Mouse (Mus musculus) lung, embryonic 15.5 days (tissue): ENCODE results near the gene Kat5. TPM values are rescaled to one million over a fixed set of nuclear protein-coding genes. Genes with fewer than 3 reads are reported as not detected.
A peak's percentile ranks its signal among the peaks of the same experiment; 100 is the strongest.

Source experiments
- ATAC-seq: fragments of 200-750 bp; cut with Nextera tagmentation; 2 replicates; pipeline ENCODE4 v1.8.0; 2017; ENCODE audit warnings: moderate number of reproducible peaks, borderline replicate concordance; ENCODE audit not compliant: low FRiP score, low TSS enrichment; ENCODE audit errors: extremely low read depth
- H3K27ac ChIP-seq: fragments of 300-500 bp; sonication (generic); 2 replicates; pipeline ENCODE4 v1.5.1; 2015; ENCODE audit warnings: moderate library complexity, mild to moderate bottlenecking, inconsistent platforms
- H3K27me3 ChIP-seq: fragments of 300-500 bp; sonication (generic); 2 replicates; pipeline ENCODE4 v1.6.1; 2015; ENCODE audit warnings: inconsistent platforms
- H3K36me3 ChIP-seq: fragments of 300-500 bp; sonication (generic); 2 replicates; pipeline ENCODE4 v1.6.1; 2015; ENCODE audit warnings: inconsistent platforms
- H3K4me1 ChIP-seq: fragments of 300-500 bp; sonication (generic); 2 replicates; pipeline ENCODE4 v1.6.1; 2015; ENCODE audit warnings: inconsistent platforms
- H3K4me2 ChIP-seq: fragments of 300-500 bp; sonication (generic); 2 replicates; pipeline ENCODE4 v1.6.1; 2015; ENCODE audit warnings: inconsistent platforms, mild to moderate bottlenecking, moderate library complexity
- H3K4me3 ChIP-seq: fragments of 300-500 bp; sonication (generic); 2 replicates; pipeline ENCODE4 v1.5.1; 2015; ENCODE audit warnings: mild to moderate bottlenecking, inconsistent platforms
- H3K9ac ChIP-seq: fragments of 300-500 bp; sonication (generic); 2 replicates; pipeline ENCODE4 v1.6.1; 2015; ENCODE audit warnings: inconsistent platforms
- H3K9me3 ChIP-seq: fragments of 300-500 bp; sonication (generic); 2 replicates; pipeline ENCODE4 v1.6.1; 2016; ENCODE audit warnings: inconsistent platforms
- WGBS: fragments of 180-500 bp; shearing (Covaris S2); methylation state at CpG from one replicate; pipeline ENCODE4 v1.1.7; 2015; 5-methylcytosine and 5-hydroxymethylcytosine counted together
- polyA plus RNA-seq: library from polyadenylated mRNA; unstranded; fragments of >200 nt; fragmentation: Nextera tagmentation; extraction: Ambion mirVana; gene quantifications from 2 replicates; pipeline ENCODE4 v1.2.1, GENCODE M21; 2015

Kat5 gene
- polyA plus RNA-seq, 1 experiment from 2014 or later, result 51.9 TPM

DNA sequence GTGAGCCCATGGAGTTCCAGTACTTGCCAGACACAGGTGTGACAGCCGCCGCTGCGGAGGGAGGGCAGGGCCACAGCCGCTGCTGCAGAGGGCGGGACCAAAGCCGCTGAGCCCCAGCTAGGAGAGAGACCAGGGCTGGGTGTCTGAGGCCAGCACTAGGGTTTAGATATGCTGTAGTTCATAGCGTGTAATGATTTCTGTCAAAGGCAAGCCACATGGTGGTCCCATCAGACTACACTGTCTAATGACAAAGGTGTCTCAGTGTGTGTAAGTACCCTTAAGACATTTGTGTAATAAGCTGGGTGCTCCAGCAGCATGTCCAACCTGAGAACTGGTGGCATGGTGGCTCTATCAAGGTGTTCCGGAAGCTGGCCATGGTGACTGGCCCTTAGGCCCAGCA lies 31.6 kb upstream of the Kat5 start:
- Histone ChIP-seq H3K9me3 (no peaks in the 10 kb centered on the region), H3K27me3 (no peaks in the 10 kb centered on the region), H3K4me1 (peaks cover 14% of the 10 kb centered on the region), H3K27ac (no peak overlapping the region), H3K4me2 (no peak overlapping the region), H3K36me3 (peaks cover 68% of the 10 kb centered on the region), H3K4me3 (no peak overlapping the region), H3K9ac (no peak overlapping the region)
- ATAC-seq, result no peak
- 93% methylated on average over 8 of the region's 8 CpGs for WGBS

- Histone ChIP-seq H3K36me3 (peaks cover 64% of the 10 kb centered on the region), H3K4me1 (peaks cover 19% of the 10 kb centered on the region), H3K27ac (no peak overlapping the region), H3K9ac (no peak overlapping the region), H3K4me2 (no peak overlapping the region), H3K4me3 (no peak overlapping the region), H3K9me3 (no peaks in the 10 kb centered on the region), H3K27me3 (no peaks in the 10 kb centered on the region)
- 84% methylated on average over 17 of the region's 17 CpGs for WGBS
- no peak for ATAC-seq
These were observed 31.0 kb upstream of the Kat5 start for GRCm38 (mm10) chr19:5641021-5641420.

DNA sequence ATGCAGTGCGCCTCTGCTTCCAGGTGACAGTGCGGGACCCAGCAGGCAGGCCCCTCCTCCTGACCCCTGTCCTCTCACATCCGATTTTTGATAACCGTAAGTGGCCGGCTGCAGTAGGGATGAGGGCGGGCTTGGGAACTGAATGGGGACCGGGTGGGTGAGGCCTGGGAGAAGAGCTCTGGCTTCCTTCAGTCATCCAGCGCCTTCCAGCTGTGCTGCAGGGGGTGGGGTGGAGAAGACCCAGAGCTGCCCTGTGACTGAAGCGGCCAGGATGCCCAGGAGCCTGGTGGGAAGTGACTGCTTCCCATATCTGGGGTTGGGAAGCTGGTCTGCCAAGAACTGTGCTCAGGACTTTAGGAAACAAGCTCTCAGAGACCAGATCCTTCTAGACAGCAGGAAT lies 30.3 kb upstream of the Kat5 start:
- Histone ChIP-seq H3K27ac (no peak overlapping the region), H3K36me3 (peaks cover 57% of the 10 kb centered on the region), H3K4me3 (no peak overlapping the region), H3K27me3 (no peaks in the 10 kb centered on the region), H3K4me1 (peaks cover 20% of the 10 kb centered on the region), H3K9ac (no peak overlapping the region), H3K4me2 (no peak overlapping the region), H3K9me3 (no peaks in the 10 kb centered on the region)
- WGBS, result 42% methylated on average over 9 of the region's 9 CpGs
- ATAC-seq, result no peak

DNA sequence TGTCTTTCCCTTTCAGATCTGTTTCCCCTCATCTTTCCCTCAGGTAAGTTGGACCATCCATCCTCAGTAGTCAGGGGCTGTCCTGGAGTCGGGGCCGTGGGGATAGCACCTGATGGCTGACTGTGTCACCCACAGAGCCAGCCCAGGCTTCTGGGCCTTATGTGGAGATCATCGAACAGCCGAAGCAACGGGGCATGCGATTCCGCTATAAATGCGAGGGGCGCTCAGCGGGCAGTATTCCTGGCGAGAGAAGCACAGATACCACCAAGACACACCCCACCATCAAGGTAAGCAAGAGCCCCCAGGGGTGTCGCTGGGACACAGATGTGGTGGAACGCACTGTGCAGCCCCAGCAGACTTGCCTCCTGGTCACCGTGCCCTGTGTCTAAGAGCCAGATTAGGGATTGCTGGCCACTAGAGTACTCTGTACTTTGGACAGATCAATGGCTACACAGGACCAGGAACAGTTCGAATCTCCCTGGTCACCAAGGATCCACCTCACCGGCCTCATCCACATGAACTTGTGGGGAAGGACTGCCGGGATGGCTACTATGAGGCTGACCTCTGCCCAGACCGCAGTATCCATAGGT lies 28.5 kb upstream of the Kat5 start:
- no peaks in the 10 kb centered on the region for H3K27me3 ChIP-seq
- H3K4me1 ChIP-seq, result peaks cover 20% of the 10 kb centered on the region
- H3K9me3 ChIP-seq, result no peaks in the 10 kb centered on the region
- peak overlapping the region; percentile 93 for H3K9ac ChIP-seq
- peaks cover 46% of the 10 kb centered on the region for H3K36me3 ChIP-seq
- peak overlapping the region; percentile 86 for H3K4me2 ChIP-seq
- H3K4me3 ChIP-seq, result peak overlapping the region; percentile 87
- no peak for ATAC-seq
- WGBS, result 87% methylated on average over 18 of the region's 18 CpGs
- peak overlapping the region; percentile 92 for H3K27ac ChIP-seq

DNA sequence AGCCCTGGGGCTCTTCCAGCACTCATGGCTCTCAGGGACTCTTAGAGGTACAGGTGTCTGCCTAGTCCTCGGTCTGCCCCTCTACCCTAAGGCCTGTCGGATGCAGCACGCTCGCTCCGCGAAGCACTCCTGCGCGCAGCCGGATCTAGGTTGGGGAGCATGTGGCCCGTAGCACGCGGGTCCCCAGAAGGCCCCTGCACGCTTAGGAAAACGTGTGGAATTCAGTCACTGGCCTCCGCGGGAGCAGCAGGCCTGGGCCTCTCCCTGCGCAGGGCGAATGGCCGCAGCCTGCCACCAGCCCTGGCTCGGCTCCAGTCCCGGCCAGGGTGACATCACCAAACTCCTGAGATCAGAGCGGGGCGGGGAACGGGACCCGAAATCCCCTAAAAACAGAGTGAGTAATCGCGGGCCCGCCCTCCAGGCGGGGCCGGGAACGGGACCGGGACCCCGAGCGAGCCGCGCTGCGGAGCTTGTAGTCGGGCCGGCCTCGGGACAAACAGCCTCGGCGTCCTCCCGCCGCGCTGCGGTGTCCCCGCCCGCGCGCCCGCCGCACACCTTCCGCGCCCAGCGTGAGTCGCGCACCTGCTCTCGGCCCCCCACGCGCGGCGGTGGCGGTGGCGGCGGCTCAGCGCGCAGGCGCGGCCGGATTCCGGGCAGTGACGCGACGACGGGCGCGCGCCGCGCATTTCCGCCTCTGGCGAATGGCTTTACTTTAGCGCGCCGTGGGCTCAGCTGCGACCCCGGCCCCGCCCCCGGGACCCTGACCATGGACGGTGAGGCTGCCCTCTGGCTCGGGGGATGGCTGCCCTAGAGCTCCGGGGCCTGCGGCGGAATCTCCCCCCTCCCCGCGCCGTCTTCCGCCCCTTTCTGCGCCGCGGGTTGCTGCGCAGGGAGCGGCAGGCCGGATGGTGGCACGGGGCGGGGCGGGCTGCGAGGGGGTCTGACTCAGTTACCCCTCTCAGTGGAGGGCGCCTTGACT lies 27.3 kb upstream of the Kat5 start, which contains the start of gene Rela:
Rela (plus strand) TSS at position 415 of the 979 bp plus-strand sequence.
- H3K4me3 ChIP-seq, result peak within 1 kb of the TSS; percentile 87
- H3K9me3 ChIP-seq, result no peaks in the 10 kb centered on the region
- H3K4me1 ChIP-seq, result peaks cover 20% of the 10 kb centered on the region
- WGBS, result under 1% methylated on average over 107 of the region's 109 CpGs
- peaks cover 35% of the 10 kb centered on the region for H3K36me3 ChIP-seq
- peak within 1 kb of the TSS; percentile 86 for H3K4me2 ChIP-seq
- peak within 1 kb of the TSS; percentile 93 for H3K9ac ChIP-seq
- ATAC-seq, result peak; percentile 89
- H3K27me3 ChIP-seq, result no peaks in the 10 kb centered on the region
- peak within 1 kb of the TSS; percentile 92 for H3K27ac ChIP-seq

- no peak for ATAC-seq
- WGBS, result 34% methylated on average over 12 of the region's 12 CpGs
These were observed 26.6 kb upstream of the Kat5 start for GRCm38 (mm10) chr19:5636571-5637041.

GRCm38 (mm10) chr19:5636036-5636570 lies 26.1 kb upstream of the Kat5 start:
- peaks cover 23% of the 10 kb centered on the region for H3K36me3 ChIP-seq
- peak overlapping the region; percentile 86; the same call in 1 of the 2 replicates for H3K4me2 ChIP-seq
- H3K4me3 ChIP-seq, result no peak overlapping the region
- 75% methylated on average over 7 of the region's 7 CpGs for WGBS
- H3K27me3 ChIP-seq, result no peaks in the 10 kb centered on the region
- no peak overlapping the region for H3K27ac ChIP-seq
- H3K4me1 ChIP-seq, result peaks cover 20% of the 10 kb centered on the region
- no peaks in the 10 kb centered on the region for H3K9me3 ChIP-seq
- no peak overlapping the region for H3K9ac ChIP-seq
- ATAC-seq, result no peak

More at GRCm38 (mm10) chr19:5636571-5637041, 26.6 kb upstream of the Kat5 start:
- H3K36me3 ChIP-seq, result peaks cover 28% of the 10 kb centered on the region
- H3K27me3 ChIP-seq, result no peaks in the 10 kb centered on the region
- H3K9ac ChIP-seq, result peak overlapping the region; percentile 93
- peak overlapping the region; percentile 92 for H3K27ac ChIP-seq
- H3K4me3 ChIP-seq, result peak overlapping the region; percentile 87
- peak overlapping the region; percentile 86 for H3K4me2 ChIP-seq
- no peaks in the 10 kb centered on the region for H3K9me3 ChIP-seq
- peaks cover 20% of the 10 kb centered on the region for H3K4me1 ChIP-seq

DNA sequence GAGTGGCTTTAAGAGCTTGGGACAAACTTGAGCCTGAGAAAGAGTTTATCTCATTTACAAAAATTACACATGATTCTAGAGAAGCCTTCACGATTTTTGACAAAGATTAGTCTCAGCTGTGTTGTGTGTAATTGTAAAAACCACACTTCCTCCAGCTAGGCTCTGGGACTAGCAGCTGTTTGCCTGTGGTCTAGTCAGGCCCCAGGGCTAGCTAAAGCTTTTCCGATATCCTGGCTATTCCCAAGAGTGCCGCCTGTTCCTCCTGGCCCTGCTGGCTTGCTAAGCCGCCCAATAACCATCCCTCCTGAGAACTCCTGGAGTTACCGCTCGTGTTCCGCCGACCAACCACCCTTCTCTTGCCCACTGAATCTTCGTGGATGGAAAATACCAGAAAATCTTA lies 22.1 kb upstream of the Kat5 start:
- Histone ChIP-seq H3K4me2 (no peak overlapping the region), H3K9me3 (no peaks in the 10 kb centered on the region), H3K27me3 (no peaks in the 10 kb centered on the region), H3K36me3 (no peaks in the 10 kb centered on the region), H3K4me3 (no peak overlapping the region), H3K9ac (no peak overlapping the region), H3K4me1 (peaks cover 10% of the 10 kb centered on the region), H3K27ac (no peak overlapping the region)
- ATAC-seq, result no peak
- WGBS, result 73% methylated on average over 9 of the region's 9 CpGs

- H3K9me3 ChIP-seq, result no peaks in the 10 kb centered on the region
- H3K4me3 ChIP-seq, result no peak overlapping the region
- H3K9ac ChIP-seq, result no peak overlapping the region
- H3K4me1 ChIP-seq, result no peaks in the 10 kb centered on the region
- no peak overlapping the region for H3K27ac ChIP-seq
- no peaks in the 10 kb centered on the region for H3K27me3 ChIP-seq
- no peak for ATAC-seq
- H3K36me3 ChIP-seq, result no peaks in the 10 kb centered on the region
- H3K4me2 ChIP-seq, result no peak overlapping the region
These were observed 19.9 kb upstream of the Kat5 start for GRCm38 (mm10) chr19:5629907-5630306.

DNA sequence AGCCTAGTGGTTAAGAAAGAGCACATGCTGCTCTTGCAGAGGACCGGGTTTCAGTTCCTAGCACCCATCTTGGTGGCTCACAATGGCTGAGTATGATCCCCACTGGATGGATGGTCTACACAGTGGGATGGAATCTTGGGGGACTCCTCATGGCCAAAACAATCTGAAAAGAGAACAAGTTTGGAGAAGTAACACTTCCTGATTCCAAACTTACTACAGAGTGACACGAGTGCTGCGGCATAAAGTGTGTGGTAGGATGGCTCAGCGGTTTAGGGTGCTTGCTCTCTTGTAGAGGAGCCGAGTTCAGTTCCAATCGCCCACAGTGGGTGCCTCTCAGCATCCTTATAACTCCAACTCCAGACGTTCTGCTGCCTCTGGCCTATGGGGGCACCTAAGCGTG lies 15.3 kb upstream of the Kat5 start:
- Histone ChIP-seq H3K36me3 (no peaks in the 10 kb centered on the region), H3K4me1 (no peaks in the 10 kb centered on the region), H3K27me3 (no peaks in the 10 kb centered on the region), H3K9ac (no peak overlapping the region), H3K9me3 (no peaks in the 10 kb centered on the region), H3K27ac (no peak overlapping the region), H3K4me2 (no peak overlapping the region), H3K4me3 (no peak overlapping the region)
- no peak for ATAC-seq
- 84% methylated on average over 8 of the region's 8 CpGs for WGBS

DNA sequence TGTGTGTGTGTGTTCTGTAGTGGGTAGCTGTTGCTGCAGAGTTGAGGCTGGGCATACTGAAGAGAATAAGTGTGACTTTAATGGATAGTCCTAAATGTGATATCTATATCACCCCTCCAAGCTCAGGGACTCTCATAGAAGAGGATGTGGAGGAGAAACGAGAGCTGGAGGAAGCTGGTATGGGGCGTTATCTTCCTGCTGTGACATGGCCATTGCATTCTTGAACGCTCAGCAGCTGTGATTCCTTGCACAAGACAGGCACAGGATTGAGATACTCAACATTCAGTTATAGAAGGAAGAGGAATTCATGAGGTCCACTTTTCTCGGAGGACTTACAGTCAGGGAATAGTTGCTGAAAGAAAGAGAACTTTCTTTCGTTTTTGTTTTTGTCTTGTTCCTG lies 11.8 kb upstream of the Kat5 start:
- no peak overlapping the region for H3K27ac ChIP-seq
- no peak overlapping the region for H3K9ac ChIP-seq
- no peak overlapping the region for H3K4me3 ChIP-seq
- no peak overlapping the region for H3K4me2 ChIP-seq
- no peaks in the 10 kb centered on the region for H3K4me1 ChIP-seq
- no peak for ATAC-seq
- no peaks in the 10 kb centered on the region for H3K27me3 ChIP-seq
- no peaks in the 10 kb centered on the region for H3K9me3 ChIP-seq
- WGBS, result 62% methylated on average over 5 of the region's 5 CpGs
- no peaks in the 10 kb centered on the region for H3K36me3 ChIP-seq

- H3K27me3 ChIP-seq, result no peaks in the 10 kb centered on the region
These were observed 10.0 kb upstream of the Kat5 start for GRCm38 (mm10) chr19:5620007-5620406.

More at GRCm38 (mm10) chr19:5620007-5620406, 10.0 kb upstream of the Kat5 start:
- ATAC-seq, result no peak
- H3K9me3 ChIP-seq, result no peaks in the 10 kb centered on the region
- WGBS, result 69% methylated on average over 4 of the region's 4 CpGs
- H3K9ac ChIP-seq, result no peak overlapping the region
- peaks cover 5% of the 10 kb centered on the region; the same call in 1 of the 2 replicates for H3K4me1 ChIP-seq
- H3K27ac ChIP-seq, result no peak overlapping the region
- no peak overlapping the region for H3K4me3 ChIP-seq
- no peak overlapping the region for H3K4me2 ChIP-seq
- H3K36me3 ChIP-seq, result no peaks in the 10 kb centered on the region
